Mouse (Mus musculus): ENCODE data around the gene Kcne4.

DNA sequence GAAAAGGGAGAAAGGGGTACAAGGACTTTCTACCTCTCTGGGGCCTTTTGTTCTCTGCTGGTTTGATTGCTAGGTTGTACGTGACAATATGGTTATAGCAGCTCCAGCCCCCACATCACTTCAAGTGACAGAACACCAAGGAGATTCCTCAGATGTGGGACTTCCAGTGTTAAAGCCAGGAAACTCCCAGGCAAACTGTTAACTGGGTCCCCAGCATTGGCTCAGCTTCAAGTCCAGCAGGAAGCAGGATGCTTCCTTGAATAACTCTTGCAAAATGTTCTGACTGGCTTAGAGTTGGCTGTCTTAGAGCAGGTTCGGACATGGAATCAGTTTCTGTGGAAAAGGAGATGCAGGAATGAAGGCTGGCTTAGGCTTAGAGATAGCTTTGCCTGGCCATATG, 47.3 kb downstream of the Kcne4 start:
- TF ChIP-seq POLR2A (IDR thresholded peaks at IDR 0.05; ENCODE audit: low read depth, low read length) (no peak), CTCF (conservative IDR thresholded peaks at IDR 0.05; ENCODE audit: insufficient read depth, insufficient read length, low read depth, low read length) (no peak)
